Mouse (Mus musculus) adrenal gland, adult (tissue): ENCODE data around the gene Gm47995.

Experiments
- DNase-seq, 2 experiments: peaks; one replicate each; pipeline ENCODE4 v3.0.0; 2022 to 2023; ENCODE audit warnings: low spot score in 1 of 2; ENCODE audit not compliant: inconsistent age in 2 of 2

Gene Gm47995

DNA sequence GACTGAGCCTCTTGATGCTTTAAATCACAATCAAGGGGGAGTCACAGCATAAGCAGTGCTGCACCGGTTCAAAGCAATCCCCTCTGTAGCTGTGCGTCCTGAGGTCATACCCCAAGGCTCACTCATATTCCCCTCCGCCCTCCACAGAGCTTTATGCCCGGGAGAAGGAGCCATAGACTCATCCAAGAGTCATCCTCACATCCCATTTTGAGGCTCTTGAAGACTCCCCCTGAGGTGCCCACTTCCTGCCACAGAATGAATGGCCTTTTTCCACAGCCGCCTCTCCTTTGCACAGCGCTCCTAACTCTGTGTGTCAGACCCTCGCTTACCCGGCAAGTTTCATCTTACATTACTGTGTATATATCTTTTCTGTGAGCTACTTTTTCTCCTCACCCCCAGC, 29.3 kb downstream of the Gm47995 start:
- no peak for DNase-seq

DNA sequence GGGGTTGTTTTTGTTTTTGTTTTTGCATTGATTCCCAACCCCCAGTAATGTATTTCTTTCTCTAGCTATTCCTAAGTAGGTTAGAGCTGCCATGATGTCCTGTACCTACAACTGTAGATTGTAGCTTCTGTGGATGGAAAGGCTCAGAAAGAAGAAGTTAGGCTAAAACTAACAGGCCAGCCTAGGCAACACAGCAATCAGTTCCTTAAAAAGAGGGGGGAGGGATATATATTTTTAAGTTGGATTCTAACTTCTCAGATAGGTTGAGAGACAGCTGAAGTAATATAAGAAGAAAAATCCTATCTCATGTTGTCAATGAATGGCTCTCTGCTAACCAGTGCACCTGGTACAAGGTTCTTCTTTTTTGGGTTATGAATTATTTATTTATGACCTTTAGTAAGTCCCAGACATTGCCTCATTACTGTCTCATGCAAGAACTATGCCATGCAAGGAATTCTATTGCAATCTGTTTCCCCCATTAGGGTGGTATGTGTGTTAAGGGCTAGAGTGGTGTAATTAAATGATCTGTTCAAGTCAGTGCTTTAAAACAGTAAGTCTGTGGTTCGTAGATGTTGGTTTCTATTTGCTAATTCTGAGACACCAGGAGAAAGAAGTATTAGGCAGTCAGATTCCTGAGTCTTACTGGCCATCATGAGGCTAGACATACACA, 30.2 kb downstream of the Gm47995 start:
- DNase-seq = no peak

DNA sequence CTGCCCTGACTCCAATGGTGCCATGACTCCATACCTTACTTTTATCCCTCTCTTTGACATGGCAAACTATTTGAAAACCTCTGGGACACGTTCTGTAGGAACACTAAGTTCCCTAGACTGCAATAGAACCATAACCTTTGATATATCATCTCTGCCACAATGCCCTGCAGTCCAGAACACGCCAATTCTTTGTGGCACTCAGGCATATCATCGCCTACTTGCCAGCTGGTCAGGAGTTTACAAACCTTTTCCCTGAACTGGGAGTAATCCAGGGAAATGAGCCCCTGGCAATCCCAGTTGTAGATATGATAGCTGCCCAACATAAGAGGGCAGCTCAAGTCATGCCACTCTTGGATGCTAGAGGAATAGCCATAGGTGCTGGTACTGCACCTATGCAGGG, 34.1 kb downstream of the Gm47995 start:
- no peak for DNase-seq

DNA sequence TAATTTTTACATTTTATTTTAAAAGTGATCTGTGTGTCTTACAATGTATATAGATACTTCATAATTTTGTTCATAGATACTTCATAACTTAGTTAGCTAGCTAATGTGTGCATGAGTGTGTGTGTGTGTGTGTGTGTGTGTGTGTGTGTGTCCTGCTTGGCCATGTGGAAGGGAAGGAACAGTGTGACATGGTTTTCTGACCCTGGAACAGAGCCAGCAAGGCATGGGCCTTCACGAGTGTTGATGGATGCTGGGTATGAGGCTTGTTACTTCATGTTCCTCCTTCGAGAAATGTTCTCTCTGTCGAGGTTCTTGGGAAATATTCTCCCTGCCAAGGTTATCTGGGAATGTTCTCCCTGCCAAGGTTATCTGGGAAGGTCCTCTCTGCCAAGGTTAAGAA, 35.5 kb downstream of the Gm47995 start:
- DNase-seq = no peak

DNA sequence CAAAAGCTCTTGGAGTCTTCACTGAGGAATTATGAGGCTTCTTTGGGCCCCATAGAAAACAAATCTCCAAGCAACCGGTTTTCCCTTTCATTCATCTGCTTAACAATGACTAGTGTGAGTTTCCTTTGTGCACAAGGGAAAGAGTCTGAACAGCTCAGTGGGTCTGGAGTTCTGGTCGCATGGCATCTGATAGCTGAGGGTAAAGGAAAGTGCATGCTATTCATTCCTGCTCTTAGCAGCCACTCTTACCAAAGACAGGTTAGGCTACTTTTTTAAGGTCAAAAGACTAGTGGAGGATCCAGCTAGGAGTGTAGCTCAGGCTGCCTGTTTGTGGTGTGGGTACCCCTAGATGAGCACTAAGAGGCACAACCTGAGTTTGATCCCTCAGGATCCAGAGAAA, 37.3 kb downstream of the Gm47995 start:
- DNase-seq = no peak

DNA sequence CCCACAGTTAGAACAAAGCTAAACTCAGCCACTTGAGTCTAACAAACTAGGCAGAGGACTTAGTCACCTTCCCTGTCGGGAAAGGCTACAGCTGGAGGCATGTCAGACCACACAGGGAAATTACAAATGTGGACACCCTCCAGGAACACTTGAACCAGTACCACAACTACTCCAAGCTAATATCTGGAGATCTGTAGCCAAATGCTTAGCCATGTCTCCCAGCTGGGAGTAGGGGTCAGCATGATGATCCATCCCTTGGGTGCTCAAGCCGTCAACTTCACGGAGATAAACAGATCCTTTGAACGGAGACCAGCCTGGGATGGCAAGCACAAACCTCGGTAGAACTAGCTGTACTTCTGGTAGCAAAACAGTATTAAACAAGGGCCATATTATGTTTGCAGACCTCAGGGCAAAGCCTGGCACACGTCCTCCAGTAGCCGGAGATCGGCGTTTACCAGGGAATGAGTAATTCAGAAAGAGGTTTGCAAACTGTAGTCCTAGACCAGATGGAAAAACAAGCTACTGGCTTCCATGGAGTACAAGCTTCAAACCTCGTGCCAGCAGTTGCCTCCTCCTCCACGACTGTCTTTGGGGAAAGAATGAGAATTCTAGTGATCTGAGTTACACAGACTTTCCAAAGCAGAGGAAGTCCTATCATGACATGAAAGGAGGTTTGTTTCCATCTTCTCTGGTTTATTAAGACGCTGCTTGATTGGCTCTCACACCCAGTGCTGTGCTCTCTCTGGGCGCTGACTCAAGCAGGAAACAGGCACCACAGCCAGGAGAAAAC, 38.1 kb downstream of the Gm47995 start:
- peak in 1 of 2 experiments; percentile 49 for DNase-seq

DNA sequence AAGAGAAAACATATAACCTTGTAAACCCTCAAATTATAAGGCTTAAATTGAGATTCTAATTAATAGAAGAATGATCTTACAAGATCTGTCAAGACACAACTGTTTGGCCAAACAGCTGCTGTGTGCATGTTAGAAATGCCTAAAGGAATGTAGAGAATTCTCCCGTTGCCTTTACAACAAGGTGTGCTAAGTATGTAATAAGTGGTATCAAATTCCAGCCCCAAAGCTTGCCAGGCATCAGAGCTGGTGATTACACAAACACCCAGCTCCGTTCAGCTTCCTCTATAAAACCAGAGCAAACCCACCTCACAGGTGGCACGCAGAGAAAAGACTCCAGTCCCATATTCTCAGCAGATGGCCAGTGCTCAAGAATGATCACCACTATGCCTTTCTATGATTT, 39.5 kb downstream of the Gm47995 start:
- DNase-seq = no peak

DNA sequence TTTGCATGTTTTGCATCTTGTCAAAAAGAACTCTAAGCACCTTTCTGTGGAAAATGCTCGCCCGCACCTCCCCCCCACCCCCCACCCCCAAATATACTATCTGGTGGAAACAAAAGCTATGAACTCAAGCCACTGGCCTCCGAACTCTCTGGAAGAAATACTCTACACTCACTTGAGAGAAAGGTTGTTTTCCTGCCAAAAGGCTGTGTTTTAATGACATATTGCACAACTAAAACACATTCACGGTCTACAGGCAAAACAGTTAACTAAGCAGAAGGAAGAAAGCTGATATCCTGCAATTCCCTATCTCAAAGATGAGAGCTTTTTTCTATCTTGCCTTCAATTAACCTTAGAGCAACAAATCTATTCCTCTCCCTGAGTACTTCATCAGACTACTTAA, 45.1 kb downstream of the Gm47995 start:
- DNase-seq = no peak

DNA sequence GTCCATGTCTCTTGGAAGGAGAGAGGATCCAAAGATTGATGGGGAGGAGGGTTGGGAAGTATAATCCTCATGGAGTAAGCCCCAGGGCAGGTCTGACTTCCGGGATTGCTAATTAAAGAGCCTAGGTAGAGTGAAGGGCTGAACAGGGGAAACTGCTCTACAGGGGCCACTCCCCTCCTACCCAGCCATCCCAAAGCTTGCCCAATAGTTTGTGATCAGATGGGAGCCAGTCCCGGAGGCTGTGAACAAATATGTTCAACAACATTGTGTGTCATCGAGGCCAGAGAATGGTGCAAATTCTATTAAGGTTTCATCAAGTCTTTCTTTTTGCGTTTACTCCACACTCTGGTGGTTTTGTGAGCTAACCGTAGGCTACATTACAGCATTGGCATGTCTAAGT, 45.8 kb downstream of the Gm47995 start:
- DNase-seq = no peak

DNA sequence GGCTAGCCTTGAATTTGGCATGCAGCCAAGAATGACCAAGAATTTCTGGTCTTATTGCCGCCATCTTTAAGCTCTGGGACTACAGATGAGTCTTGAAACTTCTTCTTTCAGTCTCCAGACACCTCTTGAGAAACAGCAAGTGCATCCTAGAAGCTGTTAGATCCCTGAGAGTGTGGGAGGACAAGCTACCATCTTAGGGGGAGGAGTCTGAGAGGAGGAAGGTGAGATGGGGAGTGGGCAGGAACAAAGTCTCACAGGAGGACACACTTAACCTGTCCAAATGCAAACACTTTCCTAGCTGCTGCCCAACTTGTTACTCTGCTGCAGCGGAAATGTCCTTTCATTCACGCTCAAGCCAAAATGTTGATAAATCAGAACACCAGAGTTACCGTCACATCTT, 46.5 kb downstream of the Gm47995 start:
- no peak for DNase-seq

DNA sequence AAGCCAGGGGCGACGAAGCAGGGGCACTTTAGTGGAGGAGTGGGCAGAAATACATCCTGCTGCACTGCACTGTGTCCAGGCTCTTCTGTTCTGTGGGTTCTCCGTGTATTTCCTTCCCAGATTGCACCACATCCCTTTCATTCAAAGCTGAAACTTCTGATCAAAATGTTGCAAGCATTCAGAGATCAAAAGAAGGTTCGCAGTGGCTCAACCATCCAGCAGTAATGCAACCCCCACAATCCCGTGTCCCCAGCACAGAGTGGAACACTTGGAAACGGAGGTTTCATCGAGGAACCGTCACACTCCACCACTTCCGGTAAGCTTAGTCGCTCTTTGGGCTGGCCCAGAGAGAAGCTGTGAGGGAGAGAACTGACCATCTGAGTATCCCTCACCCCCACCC, 46.9 kb downstream of the Gm47995 start:
- DNase-seq = no peak

DNA sequence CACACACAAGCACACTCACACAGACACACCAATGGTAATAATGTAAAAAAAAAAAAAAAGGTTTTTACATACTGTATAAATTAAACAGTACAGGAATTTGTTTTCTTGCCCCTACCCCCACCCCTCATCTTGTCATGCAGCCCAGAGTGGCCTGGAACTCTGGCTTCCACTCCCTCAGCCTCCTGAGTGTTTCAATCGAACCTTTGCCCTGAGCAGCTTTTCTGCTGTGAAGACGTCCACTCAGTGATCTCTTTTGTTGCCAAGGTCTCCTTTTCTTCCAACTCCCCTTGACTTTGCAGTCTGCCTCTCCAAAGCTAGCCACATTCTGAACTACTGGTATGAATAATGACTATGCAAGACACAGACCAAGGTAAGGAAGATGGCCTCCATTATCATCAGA, 47.6 kb downstream of the Gm47995 start:
- no peak for DNase-seq
